Mouse (Mus musculus) spleen, adult 2 months (tissue): ENCODE data around the gene Sh2d1b1.

Source experiments
- CTCF ChIP-seq: fragments of 200-500 bp; IDR thresholded peaks from 2 replicates; pipeline ENCODE4 v1.5.1; 2011; ENCODE audit warnings: mild to moderate bottlenecking, inconsistent platforms; ENCODE audit not compliant: insufficient read depth, insufficient read length, insufficient replicate concordance; ENCODE audit errors: extremely low read depth
- POLR2A ChIP-seq: fragments of 200-500 bp; IDR thresholded peaks from 2 replicates; pipeline ENCODE4 v1.6.1; 2011; ENCODE audit warnings: low read depth, low read length, inconsistent platforms

DNA sequence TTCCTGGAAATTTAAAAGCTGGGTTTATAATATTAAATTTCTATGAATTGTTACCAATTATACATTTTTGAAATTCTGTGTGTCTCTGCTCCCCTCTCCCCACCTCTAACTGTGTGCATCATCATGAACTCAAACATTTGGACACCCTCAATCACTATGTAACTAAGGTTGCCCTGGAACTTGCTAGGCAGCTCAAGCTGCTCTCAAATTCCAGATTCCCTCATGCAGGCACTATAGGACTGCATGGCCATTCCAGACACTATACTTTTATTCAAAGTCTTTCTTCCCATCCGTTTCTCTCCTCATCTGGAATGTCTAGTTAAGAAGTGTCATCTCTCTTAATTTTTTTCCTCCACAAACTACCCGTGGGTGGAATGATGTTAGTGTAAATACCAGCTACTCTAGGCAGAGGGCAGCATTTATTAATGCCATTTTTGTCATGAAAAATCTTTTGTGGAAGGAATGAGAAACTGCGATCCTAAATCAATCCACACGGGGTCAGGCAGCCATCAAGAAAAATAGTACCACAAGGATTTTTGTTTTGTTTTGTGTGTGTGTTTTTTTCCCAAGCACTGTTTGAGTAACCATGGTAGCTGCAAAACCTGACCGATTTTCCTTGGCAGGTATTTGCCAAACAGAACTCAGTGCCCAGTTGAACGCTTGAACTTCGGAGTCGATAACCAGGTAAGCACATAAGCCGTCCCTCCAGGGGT lies 15.3 kb downstream of the Sh2d1b1 start:
- TF ChIP-seq POLR2A (no peak), CTCF (no peak)
